Mouse (Mus musculus): ENCODE measurements around the gene Slc38a6. TPM values are rescaled to one million over a fixed set of nuclear protein-coding genes. Genes with fewer than 3 reads are reported as not detected.

Slc38a6 gene
- polyA plus RNA-seq, 1 experiment, result 15.1 TPM

- no peaks in the 10 kb centered on the region for H3K27me3 ChIP-seq (replicated peaks; ENCODE audit: control insufficient read depth, insufficient read depth, low read length)
- H3K4me3 ChIP-seq (ENCODE audit: insufficient read depth, low read depth, low read length), result no peak overlapping the region
- H3K27ac ChIP-seq (ENCODE audit: insufficient read depth, low read depth, low read length), result no peak overlapping the region
- peaks cover 4% of the 10 kb centered on the region for H3K36me3 ChIP-seq (ENCODE audit: control insufficient read depth, insufficient read depth, low read length)
- no peaks in the 10 kb centered on the region for H3K4me1 ChIP-seq (ENCODE audit: control insufficient read depth, insufficient read depth, low read length)
- DNase-seq, result no peak
- TF ChIP-seq POLR2A (IDR thresholded peaks at IDR 0.05; ENCODE audit: low read depth, low read length), result no peak
- TF ChIP-seq CTCF (conservative IDR thresholded peaks at IDR 0.05; ENCODE audit: insufficient read depth, insufficient read length, low read depth, low read length), result no peak
Measured at GRCm38 (mm10) chr12:73294884-73295283, 8.3 kb downstream of the Slc38a6 start.

- no peak for DNase-seq
- Histone ChIP-seq H3K27me3 (replicated peaks; ENCODE audit: control insufficient read depth, insufficient read depth, low read length) (no peaks in the 10 kb centered on the region), H3K4me3 (ENCODE audit: insufficient read depth, low read depth, low read length) (no peak overlapping the region), H3K36me3 (ENCODE audit: control insufficient read depth, insufficient read depth, low read length) (peaks cover 4% of the 10 kb centered on the region), H3K27ac (ENCODE audit: insufficient read depth, low read depth, low read length) (no peak overlapping the region), H3K4me1 (ENCODE audit: control insufficient read depth, insufficient read depth, low read length) (no peaks in the 10 kb centered on the region)
- TF ChIP-seq CTCF (conservative IDR thresholded peaks at IDR 0.05; ENCODE audit: insufficient read depth, insufficient read length, low read depth, low read length) (no peak), POLR2A (IDR thresholded peaks at IDR 0.05; ENCODE audit: low read depth, low read length) (no peak)
- WGBS, result 92% methylated on average over 11 of the region's 11 CpGs
Measured at GRCm38 (mm10) chr12:73295505-73296140, 9.0 kb downstream of the Slc38a6 start.

DNA sequence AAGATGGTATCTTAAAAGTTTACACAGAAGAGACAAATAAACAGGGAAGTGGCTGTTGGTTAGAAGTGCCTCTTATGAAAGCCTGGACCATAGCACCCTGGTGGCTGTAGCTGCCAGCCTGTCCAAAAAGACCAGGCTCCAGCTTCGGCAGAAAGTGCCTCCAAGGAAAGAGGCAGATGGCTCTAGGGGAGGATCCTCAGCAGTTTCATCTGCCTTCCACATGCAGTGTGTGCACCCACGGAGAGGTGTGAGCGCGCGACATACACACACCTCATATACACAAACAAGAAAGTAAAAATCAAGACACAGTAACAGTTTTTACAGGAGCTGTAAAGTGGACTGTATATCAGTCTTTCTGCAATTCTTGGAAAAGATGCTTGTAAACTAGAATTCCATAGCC is 12.0 kb downstream of the Slc38a6 start:
- no peak for TF ChIP-seq POLR2A (IDR thresholded peaks at IDR 0.05; ENCODE audit: low read depth, low read length)
- Histone ChIP-seq H3K27ac (ENCODE audit: insufficient read depth, low read depth, low read length) (no peak overlapping the region), H3K27me3 (replicated peaks; ENCODE audit: control insufficient read depth, insufficient read depth, low read length) (no peaks in the 10 kb centered on the region), H3K4me3 (ENCODE audit: insufficient read depth, low read depth, low read length) (no peak overlapping the region), H3K36me3 (ENCODE audit: control insufficient read depth, insufficient read depth, low read length) (no peaks in the 10 kb centered on the region), H3K4me1 (ENCODE audit: control insufficient read depth, insufficient read depth, low read length) (no peaks in the 10 kb centered on the region)
- DNase-seq, result no peak
- 92% methylated on average over 5 of the region's 5 CpGs for WGBS

DNA sequence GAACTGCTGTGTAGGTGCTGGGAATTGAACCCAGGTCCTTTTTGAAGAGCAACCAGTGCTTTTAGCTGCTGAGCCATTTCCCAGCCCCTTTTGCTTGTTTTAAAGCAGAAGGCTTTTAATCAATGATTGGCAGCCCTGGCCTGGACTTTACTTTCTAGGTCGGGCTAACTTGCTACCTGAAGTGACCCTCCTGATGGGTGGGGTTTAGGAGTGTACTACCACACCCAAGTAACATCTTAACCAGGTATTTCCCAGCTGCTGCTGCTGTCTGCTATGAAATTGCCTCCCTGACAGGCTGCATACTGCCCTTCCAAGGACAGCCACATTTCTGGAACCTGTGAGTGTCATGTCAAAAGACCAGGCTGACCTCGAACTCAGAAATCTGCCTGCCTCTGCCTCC is 14.0 kb downstream of the Slc38a6 start:
- 61% methylated on average over 2 of the region's 2 CpGs for WGBS
- H3K36me3 ChIP-seq (ENCODE audit: control insufficient read depth, insufficient read depth, low read length), result no peaks in the 10 kb centered on the region
- H3K27ac ChIP-seq (ENCODE audit: insufficient read depth, low read depth, low read length), result no peak overlapping the region
- H3K27me3 ChIP-seq (replicated peaks; ENCODE audit: control insufficient read depth, insufficient read depth, low read length), result no peaks in the 10 kb centered on the region
- TF ChIP-seq CTCF (conservative IDR thresholded peaks at IDR 0.05; ENCODE audit: insufficient read depth, insufficient read length, low read depth, low read length) (no peak), POLR2A (IDR thresholded peaks at IDR 0.05; ENCODE audit: low read depth, low read length) (no peak)
- H3K4me1 ChIP-seq (ENCODE audit: control insufficient read depth, insufficient read depth, low read length), result peaks cover 3% of the 10 kb centered on the region; the same call in 1 of the 2 replicates
- H3K4me3 ChIP-seq (ENCODE audit: insufficient read depth, low read depth, low read length), result no peak overlapping the region
- peak; percentile 88 for DNase-seq

- Histone ChIP-seq H3K4me3 (ENCODE audit: insufficient read depth, low read depth, low read length) (no peak overlapping the region), H3K27me3 (replicated peaks; ENCODE audit: control insufficient read depth, insufficient read depth, low read length) (no peaks in the 10 kb centered on the region), H3K27ac (ENCODE audit: insufficient read depth, low read depth, low read length) (no peak overlapping the region), H3K4me1 (ENCODE audit: control insufficient read depth, insufficient read depth, low read length) (peaks cover 3% of the 10 kb centered on the region; the same call in 1 of the 2 replicates), H3K36me3 (ENCODE audit: control insufficient read depth, insufficient read depth, low read length) (no peaks in the 10 kb centered on the region)
- 45% methylated on average over 4 of the region's 4 CpGs for WGBS
- TF ChIP-seq CTCF (conservative IDR thresholded peaks at IDR 0.05; ENCODE audit: insufficient read depth, insufficient read length, low read depth, low read length), result no peak
- TF ChIP-seq POLR2A (IDR thresholded peaks at IDR 0.05; ENCODE audit: low read depth, low read length), result no peak
- DNase-seq, result peak; percentile 75
Measured at GRCm38 (mm10) chr12:73304636-73305035, 18.1 kb downstream of the Slc38a6 start.

GRCm38 (mm10) chr12:73307750-73308149 is 21.2 kb downstream of the Slc38a6 start:
- TF ChIP-seq CTCF (conservative IDR thresholded peaks at IDR 0.05; ENCODE audit: insufficient read depth, insufficient read length, low read depth, low read length), result no peak
- TF ChIP-seq POLR2A (IDR thresholded peaks at IDR 0.05; ENCODE audit: low read depth, low read length), result no peak
- H3K4me3 ChIP-seq (ENCODE audit: insufficient read depth, low read depth, low read length), result no peak overlapping the region
- 92% methylated on average over 4 of the region's 4 CpGs for WGBS
- H3K27ac ChIP-seq (ENCODE audit: insufficient read depth, low read depth, low read length), result no peak overlapping the region
- H3K4me1 ChIP-seq (ENCODE audit: control insufficient read depth, insufficient read depth, low read length), result peaks cover 3% of the 10 kb centered on the region; the same call in 1 of the 2 replicates
- H3K27me3 ChIP-seq (replicated peaks; ENCODE audit: control insufficient read depth, insufficient read depth, low read length), result no peaks in the 10 kb centered on the region
- H3K36me3 ChIP-seq (ENCODE audit: control insufficient read depth, insufficient read depth, low read length), result no peaks in the 10 kb centered on the region
- DNase-seq, result no peak

GRCm38 (mm10) chr12:73308711-73309110 is 22.1 kb downstream of the Slc38a6 start:
- H3K27me3 ChIP-seq (replicated peaks; ENCODE audit: control insufficient read depth, insufficient read depth, low read length), result no peaks in the 10 kb centered on the region
- H3K27ac ChIP-seq (ENCODE audit: insufficient read depth, low read depth, low read length), result no peak overlapping the region
- H3K4me1 ChIP-seq (ENCODE audit: control insufficient read depth, insufficient read depth, low read length), result peaks cover 3% of the 10 kb centered on the region; the same call in 1 of the 2 replicates
- no peak for TF ChIP-seq CTCF (conservative IDR thresholded peaks at IDR 0.05; ENCODE audit: insufficient read depth, insufficient read length, low read depth, low read length)
- TF ChIP-seq POLR2A (IDR thresholded peaks at IDR 0.05; ENCODE audit: low read depth, low read length), result no peak
- WGBS, result 86% methylated on average over 2 of the region's 2 CpGs
- no peaks in the 10 kb centered on the region for H3K36me3 ChIP-seq (ENCODE audit: control insufficient read depth, insufficient read depth, low read length)
- H3K4me3 ChIP-seq (ENCODE audit: insufficient read depth, low read depth, low read length), result no peak overlapping the region
- no peak for DNase-seq

Measured in kidney, adult 2 months (tissue).